Mouse (Mus musculus) liver, embryonic 14.5 days (tissue): Measurements from ENCODE around the gene Nipal3.

ENCODE experiments used
- CTCF ChIP-seq: IDR thresholded peaks from 2 replicates; pipeline ENCODE4 v1.5.1; 2016; ENCODE audit warnings: antibody characterized with exemption, low read depth, control low read depth
- EP300 ChIP-seq: IDR thresholded peaks from 2 replicates; pipeline ENCODE4 v1.6.1; 2016; ENCODE audit warnings: antibody characterized with exemption, low read depth

DNA sequence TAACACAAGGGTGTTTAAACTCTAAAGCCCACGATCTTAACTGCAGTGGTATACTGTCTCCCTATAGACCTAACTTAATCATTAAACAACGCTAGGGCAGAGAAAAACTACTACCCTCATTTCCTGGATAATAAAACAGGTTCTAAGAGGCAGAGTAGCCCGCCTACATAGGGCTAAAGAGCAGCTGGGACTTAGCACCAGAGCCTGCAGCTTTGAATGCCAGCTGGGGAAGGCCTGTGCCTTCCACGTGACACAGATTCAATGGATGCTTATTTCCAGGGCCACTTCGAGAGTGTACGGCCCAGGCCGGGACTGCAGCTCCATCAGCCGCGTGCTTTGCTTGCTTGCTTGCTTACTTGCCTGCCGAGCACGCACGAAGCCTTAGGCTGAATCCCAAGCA, 41.3 kb downstream of the Nipal3 start:
- TF ChIP-seq CTCF (no peak), EP300 (no peak)
